Mouse (Mus musculus) urinary bladder, postnatal 10 days (tissue): ENCODE measurements around the gene Gm17361.
"Not testable (repeated sequence)": the region's sequence is repeated elsewhere in the genome, so short reads cannot be mapped to it uniquely, and the experiment has no call there.

Experiments used
- DNase-seq: peaks from one replicate; pipeline ENCODE4 v3.0.0; 2022; ENCODE audit warnings: low spot score

The Gm17361 gene

DNA sequence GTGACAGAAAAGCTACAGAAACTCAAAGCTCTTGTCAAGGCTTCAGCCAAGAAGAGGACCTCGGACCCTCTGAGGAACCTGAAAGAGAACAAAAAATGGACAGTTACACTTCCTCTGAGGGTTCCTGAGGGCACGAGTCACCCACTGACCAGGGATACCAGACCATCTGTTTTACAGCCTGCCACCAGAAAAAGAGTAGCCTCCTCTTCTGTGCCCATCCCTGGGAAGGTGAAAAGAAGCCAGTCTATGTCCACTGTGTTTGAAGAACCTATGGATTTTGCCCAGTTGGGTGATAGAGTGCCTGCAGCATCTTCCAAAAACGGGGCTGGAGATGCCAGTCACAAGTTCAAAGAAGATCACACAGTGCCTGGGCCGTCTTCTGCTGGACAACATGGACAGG, at the start of gene Gm17361:
Gene Gm17361, plus strand, starts transcription at position 301 of the 400 bp plus-strand sequence.
- not testable (repeated sequence) for DNase-seq
